13 mouse cellular contexts compared by ENCODE assay signal in genomic region chr2:45181552-45181951, GRCm38 (mm10).
DNase-seq lines count a peak whose midpoint lies in the region; ATAC-seq and TF ChIP-seq lines count a peak whose summit lies in the region.
"Had no signal": no experiment of that assay in that cellular context is flagged by ENCODE, and none has a peak within 500 bp of the region (broad histone marks: within the 10 kb centered on the region; RNA-seq: fewer than 3 reads in every experiment).

No protein-coding gene starts in this region.

- no peaks in the 10 kb centered on the region for H3K27me3 ChIP-seq in intestine, postnatal 0 days (replicated peaks; ENCODE audit: control insufficient read depth, insufficient read depth, low read length)
- H3K27me3 ChIP-seq in intestine, embryonic 15.5 days (replicated peaks) = no peaks in the 10 kb centered on the region
- no peaks in the 10 kb centered on the region for H3K27me3 ChIP-seq in forebrain, embryonic 14.5 days (replicated peaks; ENCODE audit: control insufficient read depth, insufficient read depth, low read length)
- H3K27me3 ChIP-seq: embryonic facial prominence, embryonic 13.5 days; liver, embryonic 15.5 days had no signal

- no peak overlapping the region for H3K9ac ChIP-seq in intestine, postnatal 0 days (ENCODE audit: low read depth, low read length)
- H3K9ac ChIP-seq in intestine, embryonic 15.5 days = no peak overlapping the region
- peak overlapping the region; percentile 13; the same call in 1 of the 2 replicates for H3K9ac ChIP-seq in forebrain, embryonic 14.5 days (ENCODE audit: low read length)
- H3K9ac ChIP-seq: embryonic facial prominence, embryonic 13.5 days; liver, embryonic 15.5 days had no signal

- H3K9me3 ChIP-seq in intestine, postnatal 0 days (ENCODE audit: control insufficient read depth) = no peaks in the 10 kb centered on the region
- no peaks in the 10 kb centered on the region for H3K9me3 ChIP-seq in intestine, embryonic 15.5 days
- H3K9me3 ChIP-seq in forebrain, embryonic 14.5 days (replicated peaks; ENCODE audit: control insufficient read depth, low read length) = no peaks in the 10 kb centered on the region
- H3K9me3 ChIP-seq: embryonic facial prominence, embryonic 13.5 days; heart, embryonic 10.5 days; liver, embryonic 15.5 days had no signal

- peak; percentile 66 for DNase-seq in forebrain, embryonic 14.5 days (ENCODE audit: low spot score)
- DNase-seq in right cerebral cortex, adult 18-20 months = peak; percentile 43
- no peak for DNase-seq in adrenal gland, adult 2 months
- DNase-seq: adrenal gland, postnatal 36 days; cerebellum, adult 8-10 months had no signal

- H3K4me1 ChIP-seq in intestine, postnatal 0 days (replicated peaks; ENCODE audit: control insufficient read depth, insufficient read depth, low read length) = no peaks in the 10 kb centered on the region
- H3K4me1 ChIP-seq in intestine, embryonic 15.5 days (replicated peaks) = 0 out of 2 replicates have a peak, but pooled peaks cover 6% of the 10 kb centered on the region
- peaks cover 4% of the 10 kb centered on the region; the same call in 1 of the 2 replicates for H3K4me1 ChIP-seq in forebrain, embryonic 14.5 days (ENCODE audit: control insufficient read depth, insufficient read depth, low read length)

- ATAC-seq in intestine, postnatal 0 days = no peak
- ATAC-seq in intestine, embryonic 15.5 days = no peak
- ATAC-seq in forebrain, embryonic 14.5 days = peak; percentile 71; the same call in 1 of the 2 replicates
- peak; percentile 95 for ATAC-seq in frontal cortex, adult (ENCODE audit: low TSS enrichment)
- ATAC-seq in megakaryocyte-erythroid progenitor cell, adult 5-6 weeks (replicated peaks; ENCODE audit: low FRiP score, low TSS enrichment, poor library complexity, severe bottlenecking) = no peak

- TF ChIP-seq CTCF in intestine, postnatal 0 days (IDR thresholded peaks at IDR 0.05; ENCODE audit: low read depth) = 0 out of 2 replicates have a peak, but pooled peaks have one; percentile 5

- H3K4me3 ChIP-seq in intestine, postnatal 0 days (ENCODE audit: low read depth, low read length) = no peak overlapping the region
- H3K4me3 ChIP-seq in intestine, embryonic 15.5 days (replicated peaks) = no peak overlapping the region
- no peak overlapping the region for H3K4me3 ChIP-seq in forebrain, embryonic 14.5 days (ENCODE audit: low read depth, low read length)
- H3K4me3 ChIP-seq: embryonic facial prominence, embryonic 13.5 days; heart, embryonic 10.5 days; liver, embryonic 15.5 days had no signal

- 74% methylated on average over 7 of the region's 7 CpGs for WGBS in intestine, postnatal 0 days
- 79% methylated on average over 7 of the region's 7 CpGs for WGBS in intestine, embryonic 15.5 days
- WGBS in forebrain, embryonic 14.5 days = 37% methylated on average over 7 of the region's 7 CpGs

- no peak overlapping the region for H3K27ac ChIP-seq in intestine, postnatal 0 days (ENCODE audit: low read depth, low read length)
- no peak overlapping the region for H3K27ac ChIP-seq in intestine, embryonic 15.5 days
- H3K27ac ChIP-seq in forebrain, embryonic 14.5 days (ENCODE audit: low read depth, low read length) = no peak overlapping the region
- H3K27ac ChIP-seq: embryonic facial prominence, embryonic 13.5 days; heart, embryonic 10.5 days; liver, embryonic 15.5 days; macrophage had no signal

- H3K36me3 ChIP-seq in intestine, postnatal 0 days (ENCODE audit: control insufficient read depth, insufficient read depth) = no peaks in the 10 kb centered on the region
- H3K36me3 ChIP-seq in intestine, embryonic 15.5 days = no peaks in the 10 kb centered on the region
- H3K36me3 ChIP-seq in forebrain, embryonic 14.5 days (ENCODE audit: control insufficient read depth, insufficient read depth, low read length) = no peaks in the 10 kb centered on the region
- H3K36me3 ChIP-seq: embryonic facial prominence, embryonic 13.5 days; heart, embryonic 10.5 days; liver, embryonic 15.5 days had no signal

- H3K4me2 ChIP-seq in intestine, postnatal 0 days (replicated peaks; ENCODE audit: low read depth) = no peak overlapping the region
- H3K4me2 ChIP-seq in intestine, embryonic 15.5 days (replicated peaks) = no peak overlapping the region
- no peak overlapping the region for H3K4me2 ChIP-seq in forebrain, embryonic 14.5 days (ENCODE audit: low read length)
- H3K4me2 ChIP-seq: embryonic facial prominence, embryonic 13.5 days; liver, embryonic 15.5 days had no signal

Comparison
In these comparisons a context has a peak if more than half of its experiments do, and no peak if none do; other contexts are left out.
1. ATAC-seq: peak in forebrain, embryonic 14.5 days (single experiment) and frontal cortex, adult (single experiment); none in intestine, postnatal 0 days (single experiment), intestine, embryonic 15.5 days (single experiment) and megakaryocyte-erythroid progenitor cell, adult 5-6 weeks (single experiment).